Mouse (Mus musculus) midbrain, embryonic 14.5 days (tissue): ENCODE measurements at regions not wholly inside any gene's neighbourhood (a gene's known extent, or its start where the extent isn't known, plus 50 kb on each side); places are given as distances from the start of the nearest gene placed in this dataset.

ENCODE experiments used
- ATAC-seq: fragments of 200-750 bp; cut with Nextera tagmentation; 2 replicates; pipeline ENCODE4 v1.8.0; 2017; ENCODE audit warnings: moderate number of reproducible peaks, moderate library complexity; ENCODE audit not compliant: low FRiP score, low TSS enrichment
- DNase-seq: peaks from one replicate; pipeline ENCODE4 v3.0.0-alpha.2; 2015
- H3K27ac ChIP-seq: fragments of 300-500 bp; sonication (generic); replicated peaks from 2 replicates; pipeline ENCODE4 v1.5.1; 2014; ENCODE audit warnings: mild to moderate bottlenecking, low read depth, low read length, moderate library complexity
- H3K27me3 ChIP-seq: fragments of 300-500 bp; sonication (generic); 2 replicates; pipeline ENCODE4 v1.6.1; 2014; ENCODE audit warnings: low read length, control low read depth, mixed read lengths; ENCODE audit not compliant: control insufficient read depth, insufficient read depth
- H3K36me3 ChIP-seq: fragments of 300-500 bp; sonication (generic); 2 replicates; pipeline ENCODE4 v1.6.1; 2014; ENCODE audit warnings: low read length, control low read depth; ENCODE audit not compliant: control insufficient read depth, insufficient read depth
- H3K4me1 ChIP-seq: fragments of 300-500 bp; sonication (generic); 2 replicates; pipeline ENCODE4 v1.6.1; 2014; ENCODE audit warnings: mild to moderate bottlenecking, antibody characterized with exemption, low read length, control low read depth; ENCODE audit not compliant: control insufficient read depth, insufficient read depth
- H3K4me2 ChIP-seq: fragments of 300-500 bp; sonication (generic); 2 replicates; pipeline ENCODE4 v1.6.1; 2014; ENCODE audit warnings: mild to moderate bottlenecking, low read length, moderate library complexity
- H3K4me3 ChIP-seq: fragments of 300-500 bp; sonication (generic); replicated peaks from 2 replicates; pipeline ENCODE4 v1.5.1; 2014; ENCODE audit warnings: low read depth, low read length
- H3K9ac ChIP-seq: fragments of 300-500 bp; sonication (generic); replicated peaks from 2 replicates; pipeline ENCODE4 v1.6.1; 2014; ENCODE audit warnings: mild to moderate bottlenecking, low read length, moderate library complexity
- H3K9me3 ChIP-seq: fragments of 300-500 bp; sonication (generic); 2 replicates; pipeline ENCODE4 v1.6.1; 2016; ENCODE audit warnings: low read length, control low read depth, mixed read lengths; ENCODE audit not compliant: control insufficient read depth
- WGBS: fragments of 180-500 bp; shearing (Covaris S2); extraction: QIAGEN DNeasy Blood & Tissue Kit; methylation state at CpG from one replicate; pipeline ENCODE4 v1.1.7; 2014; 5-methylcytosine and 5-hydroxymethylcytosine counted together

GRCm38 (mm10) chr16:76153766-76154525 is 131.9 kb upstream of the Samsn1 start:
- Histone ChIP-seq H3K4me1 (no peaks in the 10 kb centered on the region), H3K9ac (no peak overlapping the region), H3K27me3 (no peaks in the 10 kb centered on the region), H3K9me3 (no peaks in the 10 kb centered on the region), H3K27ac (no peak overlapping the region), H3K36me3 (no peaks in the 10 kb centered on the region), H3K4me2 (no peak overlapping the region), H3K4me3 (no peak overlapping the region)
- ATAC-seq (no peak), DNase-seq (peak; percentile 29)
- 82% methylated on average over 12 of the region's 12 CpGs for WGBS

- H3K9ac ChIP-seq, result no peak overlapping the region
- DNase-seq (no peak), ATAC-seq (no peak)
- H3K27ac ChIP-seq, result no peak overlapping the region
- H3K9me3 ChIP-seq, result no peaks in the 10 kb centered on the region
- H3K27me3 ChIP-seq, result no peaks in the 10 kb centered on the region
- H3K4me2 ChIP-seq, result no peak overlapping the region
- no peaks in the 10 kb centered on the region for H3K36me3 ChIP-seq
- WGBS, result 84% methylated on average over 5 of the region's 5 CpGs
- H3K4me1 ChIP-seq, result no peaks in the 10 kb centered on the region
- H3K4me3 ChIP-seq, result no peak overlapping the region
Measured at GRCm38 (mm10) chr16:76149581-76149980, 127.5 kb upstream of the Samsn1 start.

- DNase-seq, result no peak
- no peak overlapping the region for H3K4me2 ChIP-seq
- no peak overlapping the region for H3K27ac ChIP-seq
- H3K27me3 ChIP-seq, result no peaks in the 10 kb centered on the region
- 94% methylated on average over 2 of the region's 2 CpGs for WGBS
- no peak for ATAC-seq
- no peak overlapping the region for H3K9ac ChIP-seq
- H3K36me3 ChIP-seq, result no peaks in the 10 kb centered on the region
- no peaks in the 10 kb centered on the region for H3K9me3 ChIP-seq
- H3K4me3 ChIP-seq, result no peak overlapping the region
- no peaks in the 10 kb centered on the region for H3K4me1 ChIP-seq
Measured at GRCm38 (mm10) chr16:76133892-76134291, 111.8 kb upstream of the Samsn1 start.

- Histone ChIP-seq H3K4me2 (no peak overlapping the region), H3K4me3 (no peak overlapping the region), H3K36me3 (no peaks in the 10 kb centered on the region), H3K4me1 (no peaks in the 10 kb centered on the region), H3K9me3 (no peaks in the 10 kb centered on the region), H3K27ac (no peak overlapping the region), H3K9ac (no peak overlapping the region), H3K27me3 (no peaks in the 10 kb centered on the region)
- no peak for DNase-seq
- WGBS, result 88% methylated on average over 9 of the region's 9 CpGs
- ATAC-seq, result no peak
Measured at GRCm38 (mm10) chr16:76130486-76130885, 108.4 kb upstream of the Samsn1 start.

GRCm38 (mm10) chr16:76129982-76130381 is 107.9 kb upstream of the Samsn1 start:
- Histone ChIP-seq H3K27ac (no peak overlapping the region), H3K4me1 (no peaks in the 10 kb centered on the region), H3K4me3 (no peak overlapping the region), H3K36me3 (no peaks in the 10 kb centered on the region), H3K9me3 (no peaks in the 10 kb centered on the region), H3K27me3 (no peaks in the 10 kb centered on the region), H3K9ac (no peak overlapping the region), H3K4me2 (no peak overlapping the region)
- 96% methylated on average over 2 of the region's 2 CpGs for WGBS
- ATAC-seq (no peak), DNase-seq (no peak)

- Histone ChIP-seq H3K9ac (no peak overlapping the region), H3K4me1 (no peaks in the 10 kb centered on the region), H3K4me3 (no peak overlapping the region), H3K4me2 (no peak overlapping the region), H3K9me3 (no peaks in the 10 kb centered on the region), H3K27me3 (no peaks in the 10 kb centered on the region), H3K36me3 (no peaks in the 10 kb centered on the region), H3K27ac (no peak overlapping the region)
- no peak for ATAC-seq
- no peak for DNase-seq
- 55% methylated on average over 5 of the region's 5 CpGs for WGBS
Measured at GRCm38 (mm10) chr16:76123021-76123384, 100.9 kb upstream of the Samsn1 start.

GRCm38 (mm10) chr16:76122172-76123020 is 100.3 kb upstream of the Samsn1 start:
- ATAC-seq, result no peak
- Histone ChIP-seq H3K4me2 (no peak overlapping the region), H3K27ac (no peak overlapping the region), H3K36me3 (no peaks in the 10 kb centered on the region), H3K9me3 (no peaks in the 10 kb centered on the region), H3K9ac (no peak overlapping the region), H3K4me3 (no peak overlapping the region), H3K27me3 (no peaks in the 10 kb centered on the region), H3K4me1 (no peaks in the 10 kb centered on the region)
- 84% methylated on average over 9 of the region's 9 CpGs for WGBS
- DNase-seq, result no peak

- no peak for ATAC-seq
- no peaks in the 10 kb centered on the region for H3K9me3 ChIP-seq
- 96% methylated on average over 2 of the region's 2 CpGs for WGBS
- H3K4me3 ChIP-seq, result no peak overlapping the region
- no peaks in the 10 kb centered on the region for H3K27me3 ChIP-seq
- H3K4me2 ChIP-seq, result no peak overlapping the region
- H3K4me1 ChIP-seq, result no peaks in the 10 kb centered on the region
- H3K27ac ChIP-seq, result no peak overlapping the region
- H3K36me3 ChIP-seq, result no peaks in the 10 kb centered on the region
- H3K9ac ChIP-seq, result no peak overlapping the region
- DNase-seq, result no peak
Measured at GRCm38 (mm10) chr16:76120712-76121111, 98.6 kb upstream of the Samsn1 start.

- Histone ChIP-seq H3K4me3 (no peak overlapping the region), H3K27ac (no peak overlapping the region), H3K4me1 (no peaks in the 10 kb centered on the region), H3K9ac (no peak overlapping the region), H3K36me3 (no peaks in the 10 kb centered on the region), H3K9me3 (no peaks in the 10 kb centered on the region), H3K4me2 (no peak overlapping the region), H3K27me3 (no peaks in the 10 kb centered on the region)
- WGBS, result 95% methylated on average over 3 of the region's 3 CpGs
- DNase-seq, result no peak
- no peak for ATAC-seq
Measured at GRCm38 (mm10) chr16:76110383-76110782, 88.3 kb upstream of the Samsn1 start.
